Mouse (Mus musculus): ENCODE data around the gene Serpina5. TPM values are rescaled to one million over a fixed set of nuclear protein-coding genes. Genes with fewer than 3 reads are reported as not detected.

Serpina5 gene
- not detected in 2 replicates for polyA plus RNA-seq (2014; fragmentation: Nextera tagmentation; extraction: Ambion mirVana)

GRCm38 (mm10) chr12:104100768-104101167 lies at the start of gene Serpina5:
Gene Serpina5, plus strand, starts transcription at chr12:104101113.
- H3K36me3 ChIP-seq (replicated peaks; ENCODE audit: control insufficient read depth, insufficient read depth, low read depth, low read length): no peaks in the 10 kb centered on the region
- H3K9me3 ChIP-seq (replicated peaks; ENCODE audit: control insufficient read depth, low read length): no peaks in the 10 kb centered on the region
- no peak for ATAC-seq (replicated peaks; ENCODE audit: insufficient number of reproducible peaks, low FRiP score, low TSS enrichment, low read depth)
- H3K27ac ChIP-seq (replicated peaks; ENCODE audit: low read depth, low read length): no peak within 1 kb of the TSS
- no peak for DNase-seq (ENCODE audit: low spot score)
- H3K9ac ChIP-seq (replicated peaks; ENCODE audit: low read length): no peak within 1 kb of the TSS
- H3K4me3 ChIP-seq (ENCODE audit: low read depth, low read length): no peak within 1 kb of the TSS
- 86% methylated on average over 6 of the region's 6 CpGs for WGBS
- H3K4me1 ChIP-seq (ENCODE audit: control insufficient read depth, insufficient read depth, low read length): no peaks in the 10 kb centered on the region
- H3K27me3 ChIP-seq (ENCODE audit: control insufficient read depth, insufficient read depth, low read length): no peaks in the 10 kb centered on the region
- H3K4me2 ChIP-seq (ENCODE audit: low read depth, low read length): no peak within 1 kb of the TSS

GRCm38 (mm10) chr12:104053995-104054394 lies 46.9 kb upstream of the Serpina5 start:
- WGBS: 42% methylated on average over 1 of the region's 1 CpGs
- Histone ChIP-seq H3K27me3 (ENCODE audit: control insufficient read depth, insufficient read depth, low read length) (no peaks in the 10 kb centered on the region), H3K36me3 (replicated peaks; ENCODE audit: control insufficient read depth, insufficient read depth, low read depth, low read length) (no peaks in the 10 kb centered on the region), H3K4me3 (ENCODE audit: low read depth, low read length) (no peak overlapping the region), H3K4me2 (ENCODE audit: low read depth, low read length) (no peak overlapping the region), H3K27ac (replicated peaks; ENCODE audit: low read depth, low read length) (no peak overlapping the region), H3K4me1 (ENCODE audit: control insufficient read depth, insufficient read depth, low read length) (no peaks in the 10 kb centered on the region), H3K9me3 (replicated peaks; ENCODE audit: control insufficient read depth, low read length) (no peaks in the 10 kb centered on the region), H3K9ac (replicated peaks; ENCODE audit: low read length) (no peak overlapping the region)
- no peak for DNase-seq (ENCODE audit: low spot score)
- no peak for ATAC-seq (replicated peaks; ENCODE audit: insufficient number of reproducible peaks, low FRiP score, low TSS enrichment, low read depth)

GRCm38 (mm10) chr12:104055755-104056154 lies 45.2 kb upstream of the Serpina5 start:
- no peak overlapping the region for H3K4me3 ChIP-seq (ENCODE audit: low read depth, low read length)
- H3K27me3 ChIP-seq (ENCODE audit: control insufficient read depth, insufficient read depth, low read length): no peaks in the 10 kb centered on the region
- 78% methylated on average over 8 of the region's 8 CpGs for WGBS
- no peak overlapping the region for H3K27ac ChIP-seq (replicated peaks; ENCODE audit: low read depth, low read length)
- DNase-seq (ENCODE audit: low spot score) (no peak), ATAC-seq (replicated peaks; ENCODE audit: insufficient number of reproducible peaks, low FRiP score, low TSS enrichment, low read depth) (no peak)
- no peaks in the 10 kb centered on the region for H3K36me3 ChIP-seq (replicated peaks; ENCODE audit: control insufficient read depth, insufficient read depth, low read depth, low read length)
- no peaks in the 10 kb centered on the region for H3K9me3 ChIP-seq (replicated peaks; ENCODE audit: control insufficient read depth, low read length)
- H3K4me2 ChIP-seq (ENCODE audit: low read depth, low read length): no peak overlapping the region
- no peak overlapping the region for H3K9ac ChIP-seq (replicated peaks; ENCODE audit: low read length)
- no peaks in the 10 kb centered on the region for H3K4me1 ChIP-seq (ENCODE audit: control insufficient read depth, insufficient read depth, low read length)

- ATAC-seq (replicated peaks; ENCODE audit: insufficient number of reproducible peaks, low FRiP score, low TSS enrichment, low read depth): no peak
- Histone ChIP-seq H3K4me2 (ENCODE audit: low read depth, low read length) (no peak overlapping the region), H3K36me3 (replicated peaks; ENCODE audit: control insufficient read depth, insufficient read depth, low read depth, low read length) (no peaks in the 10 kb centered on the region), H3K4me3 (ENCODE audit: low read depth, low read length) (no peak overlapping the region), H3K9ac (replicated peaks; ENCODE audit: low read length) (no peak overlapping the region), H3K27ac (replicated peaks; ENCODE audit: low read depth, low read length) (no peak overlapping the region), H3K4me1 (ENCODE audit: control insufficient read depth, insufficient read depth, low read length) (no peaks in the 10 kb centered on the region), H3K27me3 (ENCODE audit: control insufficient read depth, insufficient read depth, low read length) (no peaks in the 10 kb centered on the region), H3K9me3 (replicated peaks; ENCODE audit: control insufficient read depth, low read length) (no peaks in the 10 kb centered on the region)
- WGBS: 67% methylated on average over 4 of the region's 4 CpGs
- no peak for DNase-seq (ENCODE audit: low spot score)
Measured at GRCm38 (mm10) chr12:104057050-104057449, 43.9 kb upstream of the Serpina5 start.

GRCm38 (mm10) chr12:104057531-104057930 lies 43.4 kb upstream of the Serpina5 start:
- H3K27me3 ChIP-seq (ENCODE audit: control insufficient read depth, insufficient read depth, low read length): no peaks in the 10 kb centered on the region
- no peak overlapping the region for H3K4me3 ChIP-seq (ENCODE audit: low read depth, low read length)
- no peaks in the 10 kb centered on the region for H3K9me3 ChIP-seq (replicated peaks; ENCODE audit: control insufficient read depth, low read length)
- WGBS: 77% methylated on average over 7 of the region's 7 CpGs
- ATAC-seq (replicated peaks; ENCODE audit: insufficient number of reproducible peaks, low FRiP score, low TSS enrichment, low read depth) (no peak), DNase-seq (ENCODE audit: low spot score) (no peak)
- no peaks in the 10 kb centered on the region for H3K36me3 ChIP-seq (replicated peaks; ENCODE audit: control insufficient read depth, insufficient read depth, low read depth, low read length)
- no peak overlapping the region for H3K4me2 ChIP-seq (ENCODE audit: low read depth, low read length)
- H3K9ac ChIP-seq (replicated peaks; ENCODE audit: low read length): no peak overlapping the region
- H3K27ac ChIP-seq (replicated peaks; ENCODE audit: low read depth, low read length): no peak overlapping the region
- H3K4me1 ChIP-seq (ENCODE audit: control insufficient read depth, insufficient read depth, low read length): no peaks in the 10 kb centered on the region

GRCm38 (mm10) chr12:104060126-104060525 lies 40.8 kb upstream of the Serpina5 start:
- 89% methylated on average over 6 of the region's 6 CpGs for WGBS
- H3K9ac ChIP-seq (replicated peaks; ENCODE audit: low read length): no peak overlapping the region
- no peak overlapping the region for H3K4me3 ChIP-seq (ENCODE audit: low read depth, low read length)
- H3K4me1 ChIP-seq (ENCODE audit: control insufficient read depth, insufficient read depth, low read length): no peaks in the 10 kb centered on the region
- ATAC-seq (replicated peaks; ENCODE audit: insufficient number of reproducible peaks, low FRiP score, low TSS enrichment, low read depth): no peak
- H3K4me2 ChIP-seq (ENCODE audit: low read depth, low read length): no peak overlapping the region
- no peaks in the 10 kb centered on the region for H3K9me3 ChIP-seq (replicated peaks; ENCODE audit: control insufficient read depth, low read length)
- no peaks in the 10 kb centered on the region for H3K27me3 ChIP-seq (ENCODE audit: control insufficient read depth, insufficient read depth, low read length)
- DNase-seq (ENCODE audit: low spot score): no peak
- H3K27ac ChIP-seq (replicated peaks; ENCODE audit: low read depth, low read length): no peak overlapping the region
- no peaks in the 10 kb centered on the region for H3K36me3 ChIP-seq (replicated peaks; ENCODE audit: control insufficient read depth, insufficient read depth, low read depth, low read length)

- Histone ChIP-seq H3K9me3 (replicated peaks; ENCODE audit: control insufficient read depth, low read length) (no peaks in the 10 kb centered on the region), H3K9ac (replicated peaks; ENCODE audit: low read length) (no peak overlapping the region), H3K4me1 (ENCODE audit: control insufficient read depth, insufficient read depth, low read length) (no peaks in the 10 kb centered on the region), H3K36me3 (replicated peaks; ENCODE audit: control insufficient read depth, insufficient read depth, low read depth, low read length) (no peaks in the 10 kb centered on the region), H3K27ac (replicated peaks; ENCODE audit: low read depth, low read length) (no peak overlapping the region), H3K4me2 (ENCODE audit: low read depth, low read length) (no peak overlapping the region), H3K27me3 (ENCODE audit: control insufficient read depth, insufficient read depth, low read length) (no peaks in the 10 kb centered on the region), H3K4me3 (ENCODE audit: low read depth, low read length) (no peak overlapping the region)
- ATAC-seq (replicated peaks; ENCODE audit: insufficient number of reproducible peaks, low FRiP score, low TSS enrichment, low read depth) (no peak), DNase-seq (ENCODE audit: low spot score) (no peak)
- 58% methylated on average over 2 of the region's 2 CpGs for WGBS
Measured at GRCm38 (mm10) chr12:104061862-104062261, 39.1 kb upstream of the Serpina5 start.

- Histone ChIP-seq H3K27me3 (ENCODE audit: control insufficient read depth, insufficient read depth, low read length) (no peaks in the 10 kb centered on the region), H3K4me2 (ENCODE audit: low read depth, low read length) (no peak overlapping the region), H3K9me3 (replicated peaks; ENCODE audit: control insufficient read depth, low read length) (no peaks in the 10 kb centered on the region), H3K9ac (replicated peaks; ENCODE audit: low read length) (no peak overlapping the region), H3K4me1 (ENCODE audit: control insufficient read depth, insufficient read depth, low read length) (no peaks in the 10 kb centered on the region), H3K4me3 (ENCODE audit: low read depth, low read length) (no peak overlapping the region), H3K27ac (replicated peaks; ENCODE audit: low read depth, low read length) (no peak overlapping the region), H3K36me3 (replicated peaks; ENCODE audit: control insufficient read depth, insufficient read depth, low read depth, low read length) (no peaks in the 10 kb centered on the region)
- ATAC-seq (replicated peaks; ENCODE audit: insufficient number of reproducible peaks, low FRiP score, low TSS enrichment, low read depth): no peak
- DNase-seq (ENCODE audit: low spot score): no peak
- WGBS: 66% methylated on average over 4 of the region's 4 CpGs
Measured at GRCm38 (mm10) chr12:104064532-104064931, 36.4 kb upstream of the Serpina5 start.

Measured in embryonic facial prominence, embryonic 11.5 days (tissue).